Mouse (Mus musculus) liver, embryonic 12.5 days (tissue): ENCODE measurements around the gene Stom. TPM values are rescaled to one million over a fixed set of nuclear protein-coding genes. Genes with fewer than 3 reads are reported as not detected.

ENCODE experiments used
- ATAC-seq: fragments of 200-750 bp; cut with Nextera tagmentation; 2 replicates; pipeline ENCODE4 v1.8.0; 2017; ENCODE audit warnings: moderate number of reproducible peaks, mild to moderate bottlenecking, moderate library complexity
- H3K27ac ChIP-seq: fragments of 300-500 bp; sonication (generic); 2 replicates; pipeline ENCODE4 v1.5.1; 2016; ENCODE audit warnings: mild to moderate bottlenecking
- H3K27me3 ChIP-seq: fragments of 300-500 bp; sonication (generic); replicated peaks from 2 replicates; pipeline ENCODE4 v1.6.1; 2016; ENCODE audit warnings: mild to moderate bottlenecking, moderate library complexity
- H3K36me3 ChIP-seq: fragments of 300-500 bp; sonication (generic); 2 replicates; pipeline ENCODE4 v1.6.1; 2016; ENCODE audit warnings: mild to moderate bottlenecking, moderate library complexity
- H3K4me1 ChIP-seq: fragments of 300-500 bp; sonication (generic); 2 replicates; pipeline ENCODE4 v1.6.1; 2016
- H3K4me2 ChIP-seq: fragments of 300-500 bp; sonication (generic); 2 replicates; pipeline ENCODE4 v1.6.1; 2016; ENCODE audit warnings: mild to moderate bottlenecking, moderate library complexity
- H3K4me3 ChIP-seq: fragments of 300-500 bp; sonication (generic); 2 replicates; pipeline ENCODE4 v1.5.1; 2016; ENCODE audit warnings: mild to moderate bottlenecking, moderate library complexity
- H3K9ac ChIP-seq: fragments of 300-500 bp; sonication (generic); 2 replicates; pipeline ENCODE4 v1.6.1; 2016; ENCODE audit warnings: mild to moderate bottlenecking, moderate library complexity
- H3K9me3 ChIP-seq: fragments of 300-500 bp; sonication (generic); replicated peaks from 2 replicates; pipeline ENCODE4 v1.6.1; 2016; ENCODE audit warnings: mild to moderate bottlenecking, moderate library complexity
- WGBS: fragments of 180-500 bp; shearing (Covaris S2); methylation state at CpG from one replicate; pipeline ENCODE4 v1.1.7; 2016; ENCODE audit not compliant: insufficient replicate concordance; 5-methylcytosine and 5-hydroxymethylcytosine counted together
- polyA plus RNA-seq: library from polyadenylated mRNA; unstranded; fragments of >200 nt; fragmentation: Nextera tagmentation; extraction: Ambion mirVana; gene quantifications from 2 replicates; pipeline ENCODE4 v1.2.1, GENCODE M21; 2016

Stom gene
- polyA plus RNA-seq, 1 experiment from 2014 or later: 134 TPM

GRCm38 (mm10) chr2:35317604-35318003 lies 19.2 kb downstream of the Stom start:
- Histone ChIP-seq H3K4me2 (peak overlapping the region; percentile 59), H3K4me3 (peak overlapping the region; percentile 3; the same call in 1 of the 2 replicates), H3K9ac (peak overlapping the region; percentile 43), H3K9me3 (no peaks in the 10 kb centered on the region), H3K27ac (peak overlapping the region; percentile 88), H3K27me3 (no peaks in the 10 kb centered on the region), H3K4me1 (peaks cover 72% of the 10 kb centered on the region), H3K36me3 (peaks cover 100% of the 10 kb centered on the region)
- WGBS: 15% methylated on average over 4 of the region's 4 CpGs
- ATAC-seq: peak; percentile 90

DNA sequence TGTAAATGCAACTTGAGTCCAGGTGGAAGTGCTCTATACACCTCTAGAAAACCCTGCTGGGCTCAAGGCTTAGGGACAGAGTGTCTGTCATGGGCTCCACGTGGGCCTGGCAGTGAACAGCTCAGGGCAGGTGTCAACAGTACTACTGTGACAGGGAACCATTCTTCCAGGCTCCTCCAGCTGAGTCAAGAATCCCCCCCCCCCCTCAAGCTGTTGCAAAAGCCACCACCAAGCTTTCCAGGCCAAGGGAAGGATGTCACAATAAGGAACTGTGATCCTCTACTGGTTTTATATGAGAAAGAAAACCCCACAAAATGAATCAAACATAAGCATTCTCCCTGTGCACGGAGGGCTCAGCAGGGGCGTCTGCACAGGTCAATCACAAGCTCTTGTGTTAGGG lies 22.5 kb downstream of the Stom start:
- Histone ChIP-seq H3K27ac (no peak overlapping the region), H3K36me3 (peaks cover 77% of the 10 kb centered on the region), H3K4me2 (no peak overlapping the region), H3K27me3 (no peaks in the 10 kb centered on the region), H3K4me3 (no peak overlapping the region), H3K9me3 (no peaks in the 10 kb centered on the region), H3K4me1 (peaks cover 53% of the 10 kb centered on the region), H3K9ac (no peak overlapping the region)
- no peak for ATAC-seq
- WGBS: 71% methylated on average over 3 of the region's 3 CpGs

DNA sequence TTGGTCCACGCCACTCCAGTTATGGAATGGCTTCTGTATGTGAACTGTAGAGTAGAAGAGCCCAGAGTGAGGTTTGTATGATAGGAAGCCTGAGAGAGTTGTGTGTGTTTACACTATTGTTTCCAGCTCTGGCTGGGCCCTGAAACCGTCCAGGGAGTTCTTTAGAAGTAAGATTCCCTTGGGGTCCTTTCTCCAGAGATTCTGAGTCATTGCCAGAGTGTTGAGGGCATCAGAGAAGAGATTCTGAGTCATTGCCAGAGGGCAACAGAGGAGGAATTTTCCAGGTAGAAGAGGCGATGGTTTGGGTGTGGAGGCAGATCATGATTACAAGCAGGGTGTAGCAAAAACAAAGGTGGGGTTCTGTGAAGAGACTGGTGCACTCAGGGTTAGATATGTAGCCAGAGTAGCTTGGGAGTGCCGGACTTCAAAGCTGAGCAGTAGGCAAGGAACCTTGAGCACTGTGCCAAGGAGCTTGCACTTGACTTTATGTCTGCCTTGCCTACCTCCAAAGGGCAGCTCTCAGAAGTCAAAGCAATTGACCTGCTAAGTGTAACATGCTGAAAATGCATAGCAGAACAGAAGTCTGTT lies 26.8 kb downstream of the Stom start:
- no peaks in the 10 kb centered on the region for H3K27me3 ChIP-seq
- peaks cover 34% of the 10 kb centered on the region for H3K36me3 ChIP-seq
- no peak overlapping the region for H3K27ac ChIP-seq
- no peak for ATAC-seq
- no peaks in the 10 kb centered on the region for H3K9me3 ChIP-seq
- no peak overlapping the region for H3K9ac ChIP-seq
- H3K4me2 ChIP-seq: no peak overlapping the region
- WGBS: 76% methylated on average over 4 of the region's 4 CpGs
- no peak overlapping the region for H3K4me3 ChIP-seq
- peaks cover 18% of the 10 kb centered on the region for H3K4me1 ChIP-seq

- WGBS: 40% methylated on average over 1 of the region's 1 CpGs
- no peak overlapping the region for H3K27ac ChIP-seq
- peaks cover 6% of the 10 kb centered on the region; the same call in 1 of the 2 replicates for H3K27me3 ChIP-seq
- no peak for ATAC-seq
- no peak overlapping the region for H3K9ac ChIP-seq
- H3K36me3 ChIP-seq: peaks cover 19% of the 10 kb centered on the region
- no peak overlapping the region for H3K4me2 ChIP-seq
- no peaks in the 10 kb centered on the region for H3K9me3 ChIP-seq
- H3K4me1 ChIP-seq: peaks cover 13% of the 10 kb centered on the region
- no peak overlapping the region for H3K4me3 ChIP-seq
Observed at GRCm38 (mm10) chr2:35308166-35308565, 28.6 kb downstream of the Stom start.

DNA sequence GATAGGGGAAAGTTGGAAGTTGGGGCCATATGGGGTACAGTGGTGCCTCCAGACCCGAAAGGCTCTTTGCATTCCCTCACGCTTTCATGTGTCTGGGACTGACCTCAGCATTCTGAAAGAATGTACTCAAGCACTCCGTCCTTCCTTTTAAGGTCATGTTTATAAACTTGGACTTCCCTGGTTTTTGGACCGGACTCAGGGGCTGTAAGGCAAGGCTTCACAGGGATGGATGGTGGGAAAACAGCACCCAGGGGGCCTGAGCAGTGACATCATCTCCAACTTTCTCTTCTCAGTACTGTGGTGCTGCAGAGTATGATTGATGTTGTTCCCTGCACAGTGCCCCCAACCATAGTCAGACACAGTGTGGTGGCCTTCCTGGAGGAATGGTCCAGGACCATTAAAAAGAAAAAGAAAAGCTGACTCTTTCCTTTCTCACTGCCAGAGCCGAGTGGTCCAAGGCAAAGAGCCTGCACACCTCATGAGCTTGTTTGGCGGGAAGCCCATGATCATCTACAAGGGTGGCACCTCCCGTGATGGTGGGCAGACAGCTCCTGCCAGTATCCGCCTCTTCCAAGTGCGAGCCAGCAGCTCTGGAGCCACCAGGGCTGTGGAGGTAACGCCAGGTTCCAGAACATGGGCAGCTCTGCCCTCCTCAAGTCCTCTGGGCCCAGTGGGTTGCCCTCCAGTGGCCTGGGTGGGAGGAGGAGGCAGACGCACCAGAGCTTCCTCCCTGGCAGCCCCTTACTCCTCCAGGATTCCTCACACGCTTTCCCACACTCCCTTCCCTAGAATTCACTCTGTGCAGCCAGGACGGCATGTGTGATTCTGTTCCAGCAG lies 34.5 kb downstream of the Stom start:
- no peak overlapping the region for H3K9ac ChIP-seq
- WGBS: 68% methylated on average over 13 of the region's 13 CpGs
- H3K4me3 ChIP-seq: no peak overlapping the region
- no peaks in the 10 kb centered on the region for H3K9me3 ChIP-seq
- H3K27me3 ChIP-seq: peaks cover 9% of the 10 kb centered on the region; the same call in 1 of the 2 replicates
- peaks cover 3% of the 10 kb centered on the region; the same call in 1 of the 2 replicates for H3K36me3 ChIP-seq
- no peak overlapping the region for H3K4me2 ChIP-seq
- H3K27ac ChIP-seq: 0 out of 2 replicates have a peak overlapping the region, but pooled peaks have one; percentile 3
- H3K4me1 ChIP-seq: peaks cover 11% of the 10 kb centered on the region
- ATAC-seq: no peak

GRCm38 (mm10) chr2:35299437-35299836 lies 37.3 kb downstream of the Stom start:
- Histone ChIP-seq H3K4me2 (no peak overlapping the region), H3K9ac (no peak overlapping the region), H3K36me3 (peaks cover 6% of the 10 kb centered on the region; the same call in 1 of the 2 replicates), H3K9me3 (no peaks in the 10 kb centered on the region), H3K27ac (no peak overlapping the region), H3K4me3 (no peak overlapping the region), H3K27me3 (peaks cover 20% of the 10 kb centered on the region; the same call in 1 of the 2 replicates), H3K4me1 (peaks cover 11% of the 10 kb centered on the region)
- peak; percentile 52 for ATAC-seq
- 50% methylated on average over 2 of the region's 2 CpGs for WGBS

GRCm38 (mm10) chr2:35297703-35298332 lies 39.0 kb downstream of the Stom start:
- peaks cover 11% of the 10 kb centered on the region for H3K4me1 ChIP-seq
- H3K27me3 ChIP-seq: peaks cover 15% of the 10 kb centered on the region; the same call in 1 of the 2 replicates
- peaks cover 3% of the 10 kb centered on the region; the same call in 1 of the 2 replicates for H3K36me3 ChIP-seq
- H3K4me3 ChIP-seq: no peak overlapping the region
- ATAC-seq: peak; percentile 64
- H3K9me3 ChIP-seq: no peaks in the 10 kb centered on the region
- H3K4me2 ChIP-seq: no peak overlapping the region
- no peak overlapping the region for H3K9ac ChIP-seq
- H3K27ac ChIP-seq: no peak overlapping the region
- 15% methylated on average over 15 of the region's 15 CpGs for WGBS

GRCm38 (mm10) chr2:35293291-35293690 lies 43.5 kb downstream of the Stom start:
- H3K4me2 ChIP-seq: no peak overlapping the region
- no peak overlapping the region for H3K4me3 ChIP-seq
- peaks cover 11% of the 10 kb centered on the region for H3K36me3 ChIP-seq
- ATAC-seq: no peak
- 77% methylated on average over 8 of the region's 8 CpGs for WGBS
- peaks cover 15% of the 10 kb centered on the region; the same call in 1 of the 2 replicates for H3K27me3 ChIP-seq
- no peak overlapping the region for H3K9ac ChIP-seq
- H3K9me3 ChIP-seq: no peaks in the 10 kb centered on the region
- peaks cover 5% of the 10 kb centered on the region for H3K4me1 ChIP-seq
- no peak overlapping the region for H3K27ac ChIP-seq

- Histone ChIP-seq H3K9me3 (no peaks in the 10 kb centered on the region), H3K4me2 (no peak overlapping the region), H3K36me3 (peaks cover 11% of the 10 kb centered on the region), H3K4me3 (no peak overlapping the region), H3K4me1 (peaks cover 5% of the 10 kb centered on the region; the same call in 1 of the 2 replicates), H3K9ac (no peak overlapping the region), H3K27ac (no peak overlapping the region), H3K27me3 (peaks cover 15% of the 10 kb centered on the region; the same call in 1 of the 2 replicates)
- no peak for ATAC-seq
- WGBS: 46% methylated on average over 3 of the region's 3 CpGs
Observed at GRCm38 (mm10) chr2:35292700-35293099, 44.1 kb downstream of the Stom start.

DNA sequence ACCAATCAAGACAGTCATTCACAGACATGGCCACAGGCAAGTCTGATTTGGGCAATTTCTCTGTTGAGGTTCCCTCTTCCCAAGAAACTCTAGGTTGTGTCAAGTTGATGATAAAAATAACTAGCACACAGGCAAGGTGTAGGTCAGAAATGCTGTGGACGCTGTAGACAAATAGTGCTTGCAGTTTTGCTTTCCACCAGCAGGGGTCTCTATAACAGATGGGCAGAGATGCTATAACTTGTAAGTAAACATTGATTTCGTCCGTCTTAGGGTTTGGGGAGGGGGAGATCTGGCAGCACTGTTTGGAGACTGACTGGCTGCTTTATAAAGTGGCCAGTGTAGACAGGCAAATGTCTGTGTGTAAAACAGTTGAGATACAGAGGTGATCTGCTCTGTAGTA lies 44.9 kb downstream of the Stom start:
- no peak for ATAC-seq
- H3K4me3 ChIP-seq: no peak overlapping the region
- H3K27ac ChIP-seq: no peak overlapping the region
- H3K36me3 ChIP-seq: peaks cover 9% of the 10 kb centered on the region
- no peak overlapping the region for H3K9ac ChIP-seq
- peaks cover 5% of the 10 kb centered on the region; the same call in 1 of the 2 replicates for H3K4me1 ChIP-seq
- WGBS: 17% methylated on average over 3 of the region's 3 CpGs
- H3K27me3 ChIP-seq: peaks cover 8% of the 10 kb centered on the region; the same call in 1 of the 2 replicates
- no peaks in the 10 kb centered on the region for H3K9me3 ChIP-seq
- H3K4me2 ChIP-seq: no peak overlapping the region

DNA sequence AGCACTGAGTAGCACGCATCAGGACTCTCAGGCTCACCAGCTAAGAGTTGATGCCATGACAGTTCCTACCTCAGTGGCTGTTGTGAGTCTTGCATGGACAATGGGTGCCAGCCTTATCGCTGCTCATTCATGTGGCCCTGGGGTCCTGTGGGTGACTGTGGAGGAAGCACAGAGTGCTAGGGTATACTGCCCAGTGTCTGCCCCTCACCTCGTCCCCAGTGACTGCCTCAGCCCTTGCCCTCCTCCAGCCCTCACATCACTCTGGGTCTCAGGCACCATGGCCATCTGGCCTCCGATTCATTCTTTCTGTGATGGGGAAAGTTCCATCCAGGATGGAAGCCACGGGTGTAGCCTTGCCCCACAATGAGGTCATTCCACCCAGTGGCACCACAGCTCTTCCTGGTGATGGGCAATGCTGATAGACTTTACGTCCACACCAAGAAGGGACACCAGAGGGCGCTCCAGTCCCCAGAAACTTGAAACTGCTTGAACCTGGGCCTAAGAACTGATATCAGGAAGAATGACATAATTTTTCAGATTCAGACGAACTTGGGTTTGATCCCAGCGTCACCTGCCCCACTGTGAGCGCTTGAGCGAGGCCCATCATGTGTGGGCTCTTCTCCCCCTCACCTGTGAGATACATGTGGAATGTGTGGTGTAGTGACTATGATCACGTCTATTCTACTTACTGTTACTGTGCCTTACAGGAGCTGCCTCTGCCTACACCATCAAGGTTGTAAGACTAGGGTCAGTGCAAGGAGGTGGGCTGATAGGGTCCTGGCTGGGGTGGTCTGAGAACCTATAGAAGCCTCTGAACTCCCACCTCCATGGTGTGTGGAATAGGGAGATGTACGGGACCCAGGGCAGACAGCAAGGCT lies 47.8 kb downstream of the Stom start:
- Histone ChIP-seq H3K27ac (no peak overlapping the region), H3K36me3 (peaks cover 8% of the 10 kb centered on the region), H3K9me3 (no peaks in the 10 kb centered on the region), H3K9ac (no peak overlapping the region), H3K4me1 (peaks cover 5% of the 10 kb centered on the region; the same call in 1 of the 2 replicates), H3K27me3 (peaks cover 18% of the 10 kb centered on the region), H3K4me2 (no peak overlapping the region), H3K4me3 (no peak overlapping the region)
- WGBS: 32% methylated on average over 13 of the region's 13 CpGs
- ATAC-seq: no peak
